Mouse (Mus musculus): ENCODE data around the gene Eps8l1. TPM values are rescaled to one million over a fixed set of nuclear protein-coding genes. Genes with fewer than 3 reads are reported as not detected.
"Not testable (repeated sequence)": the region's sequence is repeated elsewhere in the genome, so short reads cannot be mapped to it uniquely, and the experiment has no call there.

Eps8l1 gene
- polyA plus RNA-seq, 1 experiment from 2014 or later, result 17.6 TPM

GRCm38 (mm10) chr7:4513236-4513635, 52.8 kb downstream of the Eps8l1 start:
- H3K4me1 ChIP-seq, result peaks cover 18% of the 10 kb centered on the region
- H3K9ac ChIP-seq, result no peak overlapping the region
- no peaks in the 10 kb centered on the region for H3K9me3 ChIP-seq (replicated peaks)
- H3K27me3 ChIP-seq, result no peaks in the 10 kb centered on the region
- H3K4me3 ChIP-seq (replicated peaks), result peak overlapping the region; percentile 21
- 20% methylated on average over 13 of the region's 13 CpGs for WGBS
- H3K36me3 ChIP-seq, result no peaks in the 10 kb centered on the region
- no peak overlapping the region for H3K27ac ChIP-seq (replicated peaks)
- 0 out of 2 replicates have a peak overlapping the region, but pooled peaks have one; percentile 8 for H3K4me2 ChIP-seq (replicated peaks)
- ATAC-seq (ENCODE audit: insufficient number of reproducible peaks, low FRiP score, low TSS enrichment, low read depth), result no peak

- no peak overlapping the region for H3K9ac ChIP-seq
- WGBS, result 43% methylated on average over 6 of the region's 6 CpGs
- H3K36me3 ChIP-seq, result no peaks in the 10 kb centered on the region
- peak overlapping the region; percentile 21 for H3K4me3 ChIP-seq (replicated peaks)
- H3K27me3 ChIP-seq, result no peaks in the 10 kb centered on the region
- 0 out of 2 replicates have a peak, but pooled peaks have one; percentile 27 for ATAC-seq (ENCODE audit: insufficient number of reproducible peaks, low FRiP score, low TSS enrichment, low read depth)
- peak overlapping the region; percentile 8; the same call in 1 of the 2 replicates for H3K4me2 ChIP-seq (replicated peaks)
- peak overlapping the region; percentile 61 for H3K27ac ChIP-seq (replicated peaks)
- H3K4me1 ChIP-seq, result peaks cover 18% of the 10 kb centered on the region
- no peaks in the 10 kb centered on the region for H3K9me3 ChIP-seq (replicated peaks)
These were observed 53.6 kb downstream of the Eps8l1 start for GRCm38 (mm10) chr7:4513829-4514712.

- H3K36me3 ChIP-seq, result no peaks in the 10 kb centered on the region
- no peaks in the 10 kb centered on the region for H3K9me3 ChIP-seq (replicated peaks)
- H3K4me1 ChIP-seq, result peaks cover 14% of the 10 kb centered on the region
- 48% methylated on average over 6 of the region's 6 CpGs for WGBS
- no peaks in the 10 kb centered on the region for H3K27me3 ChIP-seq
- H3K9ac ChIP-seq, result no peak overlapping the region
- no peak overlapping the region for H3K4me2 ChIP-seq (replicated peaks)
- ATAC-seq (ENCODE audit: insufficient number of reproducible peaks, low FRiP score, low TSS enrichment, low read depth), result peak; percentile 29; the same call in 1 of the 2 replicates
- H3K4me3 ChIP-seq (replicated peaks), result peak overlapping the region; percentile 12; the same call in 1 of the 2 replicates
- H3K27ac ChIP-seq (replicated peaks), result 0 out of 2 replicates have a peak overlapping the region, but pooled peaks have one; percentile 23
These were observed 55.4 kb downstream of the Eps8l1 start for GRCm38 (mm10) chr7:4515853-4516252.

- no peaks in the 10 kb centered on the region for H3K9me3 ChIP-seq (replicated peaks)
- H3K4me2 ChIP-seq (replicated peaks), result no peak within 1 kb of the TSS
- no peak within 1 kb of the TSS for H3K9ac ChIP-seq
- no peaks in the 10 kb centered on the region for H3K27me3 ChIP-seq
- 0 out of 2 replicates have a peak, but pooled peaks have one; percentile 15 for ATAC-seq (ENCODE audit: insufficient number of reproducible peaks, low FRiP score, low TSS enrichment, low read depth)
- H3K4me3 ChIP-seq (replicated peaks), result peak within 1 kb of the TSS; percentile 12; the same call in 1 of the 2 replicates
- 17% methylated on average over 3 of the region's 4 CpGs for WGBS
- H3K36me3 ChIP-seq, result no peaks in the 10 kb centered on the region
- H3K4me1 ChIP-seq, result peaks cover 20% of the 10 kb centered on the region
- H3K27ac ChIP-seq (replicated peaks), result 0 out of 2 replicates have a peak within 1 kb of the TSS, but pooled peaks have one; percentile 51
These were observed 56.0 kb downstream of the Eps8l1 start, which contains the start of gene Tnnt1 for GRCm38 (mm10) chr7:4516332-4517050. Tnnt1 (minus strand) TSS chr7:4516382.

- Histone ChIP-seq H3K4me1 (peaks cover 16% of the 10 kb centered on the region), H3K4me3 (replicated peaks) (no peak overlapping the region), H3K27me3 (no peaks in the 10 kb centered on the region), H3K9ac (no peak overlapping the region), H3K9me3 (replicated peaks) (no peaks in the 10 kb centered on the region), H3K27ac (replicated peaks) (no peak overlapping the region), H3K4me2 (replicated peaks) (no peak overlapping the region), H3K36me3 (no peaks in the 10 kb centered on the region)
- 67% methylated on average over 1 of the region's 1 CpGs for WGBS
- ATAC-seq (ENCODE audit: insufficient number of reproducible peaks, low FRiP score, low TSS enrichment, low read depth), result no peak
These were observed 58.0 kb downstream of the Eps8l1 start for GRCm38 (mm10) chr7:4518487-4518886.

GRCm38 (mm10) chr7:4521231-4522003, 60.9 kb downstream of the Eps8l1 start:
- H3K4me2 ChIP-seq (replicated peaks), result peak overlapping the region; percentile 46
- no peaks in the 10 kb centered on the region for H3K27me3 ChIP-seq
- WGBS, result 34% methylated on average over 32 of the region's 32 CpGs
- peak overlapping the region; percentile 24 for H3K4me3 ChIP-seq (replicated peaks)
- H3K4me1 ChIP-seq, result peaks cover 15% of the 10 kb centered on the region
- no peaks in the 10 kb centered on the region for H3K36me3 ChIP-seq
- no peak overlapping the region for H3K9ac ChIP-seq
- H3K27ac ChIP-seq (replicated peaks), result no peak overlapping the region
- ATAC-seq (ENCODE audit: insufficient number of reproducible peaks, low FRiP score, low TSS enrichment, low read depth), result no peak
- H3K9me3 ChIP-seq (replicated peaks), result no peaks in the 10 kb centered on the region

GRCm38 (mm10) chr7:4522292-4522691, 61.8 kb downstream of the Eps8l1 start:
- no peaks in the 10 kb centered on the region for H3K27me3 ChIP-seq
- no peak for ATAC-seq (ENCODE audit: insufficient number of reproducible peaks, low FRiP score, low TSS enrichment, low read depth)
- H3K4me1 ChIP-seq, result peaks cover 22% of the 10 kb centered on the region
- no peaks in the 10 kb centered on the region for H3K36me3 ChIP-seq
- H3K4me3 ChIP-seq (replicated peaks), result no peak overlapping the region
- WGBS, result 77% methylated on average over 6 of the region's 6 CpGs
- no peak overlapping the region for H3K27ac ChIP-seq (replicated peaks)
- H3K4me2 ChIP-seq (replicated peaks), result no peak overlapping the region
- no peaks in the 10 kb centered on the region for H3K9me3 ChIP-seq (replicated peaks)
- no peak overlapping the region for H3K9ac ChIP-seq

GRCm38 (mm10) chr7:4523205-4524130, 63.0 kb downstream of the Eps8l1 start:
- whole genome bisulfite sequencing, result 85% methylated on average over 33 of the region's 33 CpGs
- H3K36me3 ChIP-seq, result no peaks in the 10 kb centered on the region
- H3K9ac ChIP-seq, result no peak overlapping the region
- H3K9me3 ChIP-seq (replicated peaks), result no peaks in the 10 kb centered on the region
- peaks cover 24% of the 10 kb centered on the region for H3K4me1 ChIP-seq
- H3K27ac ChIP-seq (replicated peaks), result no peak overlapping the region
- no peak overlapping the region for H3K4me3 ChIP-seq (replicated peaks)
- H3K27me3 ChIP-seq, result no peaks in the 10 kb centered on the region; the same call in 1 of the 2 replicates
- H3K4me2 ChIP-seq (replicated peaks), result no peak overlapping the region
- no peak for ATAC-seq (ENCODE audit: insufficient number of reproducible peaks, low FRiP score, low TSS enrichment, low read depth)

- not testable (repeated sequence) for ATAC-seq (ENCODE audit: insufficient number of reproducible peaks, low FRiP score, low TSS enrichment, low read depth)
- 68% methylated on average over 15 of the region's 15 CpGs for WGBS
These were observed 63.9 kb downstream of the Eps8l1 start, which contains the start of gene Tnni3 for GRCm38 (mm10) chr7:4524212-4524922. Tnni3 (minus strand) TSS chr7:4524229.

More at GRCm38 (mm10) chr7:4524212-4524922, 63.9 kb downstream of the Eps8l1 start, which contains the start of gene Tnni3:
- not testable (repeated sequence) for H3K9me3 ChIP-seq (replicated peaks); H3K27ac ChIP-seq (replicated peaks); H3K4me3 ChIP-seq (replicated peaks); H3K27me3 ChIP-seq; H3K4me2 ChIP-seq (replicated peaks); H3K9ac ChIP-seq; H3K36me3 ChIP-seq
- H3K4me1 ChIP-seq, result peaks cover 24% of the 10 kb centered on the region
